Mouse (Mus musculus): ENCODE results near the gene Gm47969. TPM values are rescaled to one million over a fixed set of nuclear protein-coding genes. Genes with fewer than 3 reads are reported as not detected.

Gm47969 gene
- total RNA-seq, 1 experiment from 2014 or later = not detected

DNA sequence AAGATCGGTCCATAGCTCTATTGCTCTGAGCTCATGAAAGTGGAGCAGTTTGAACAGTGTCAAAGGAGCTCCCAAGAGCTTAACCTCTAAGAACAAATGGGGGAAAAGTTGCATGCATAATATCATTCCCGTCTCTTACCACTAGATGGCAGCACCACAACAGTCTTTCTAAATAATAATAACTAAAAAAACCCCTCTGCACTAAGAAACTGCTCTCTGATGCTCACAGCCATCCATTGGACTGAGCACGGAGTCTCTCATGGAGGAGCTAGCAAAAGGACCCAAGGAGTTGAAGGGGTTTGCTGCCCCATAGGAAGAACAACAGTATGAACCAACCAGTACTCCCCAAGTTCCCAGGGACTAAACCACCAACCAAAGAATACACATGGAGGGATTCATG lies 20.1 kb downstream of the Gm47969 start:
- peak; percentile 21 to 69; a peak in 2 of 4 replicates for ATAC-seq (replicated peaks in 1 of 2; ENCODE audit: insufficient read depth in 1 of 2, low FRiP score in 2 of 2, low TSS enrichment in 1 of 2, low read depth in 1 of 2, poor library complexity in 2 of 2, severe bottlenecking in 2 of 2)

GRCm38 (mm10) chr1:83066577-83066976 lies 21.8 kb downstream of the Gm47969 start:
- ATAC-seq (replicated peaks in 1 of 2; ENCODE audit: insufficient read depth in 1 of 2, low FRiP score in 2 of 2, low TSS enrichment in 1 of 2, low read depth in 1 of 2, poor library complexity in 2 of 2, severe bottlenecking in 2 of 2) = no peak

DNA sequence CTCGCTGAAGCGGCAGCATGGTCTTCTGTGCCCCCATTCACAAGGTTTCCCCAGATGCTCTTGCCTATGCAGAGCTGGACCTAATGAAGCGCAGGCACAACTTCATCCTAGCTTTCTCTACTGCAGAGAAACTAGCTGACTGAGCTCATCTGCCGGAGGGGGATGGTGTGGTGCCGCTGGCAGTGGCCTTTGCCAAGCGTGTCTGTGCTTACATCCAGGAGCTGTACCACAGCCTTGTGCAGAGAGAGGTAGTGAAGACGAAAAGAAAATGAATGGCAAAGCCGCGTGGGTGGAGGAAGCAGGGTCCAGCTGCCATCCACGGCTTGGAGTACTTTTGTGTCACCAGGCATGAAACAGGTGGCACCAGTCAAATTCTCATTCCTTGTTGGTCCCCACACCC lies 22.5 kb downstream of the Gm47969 start:
- ATAC-seq (replicated peaks in 1 of 2; ENCODE audit: insufficient read depth in 1 of 2, low FRiP score in 2 of 2, low TSS enrichment in 1 of 2, low read depth in 1 of 2, poor library complexity in 2 of 2, severe bottlenecking in 2 of 2) = no peak

DNA sequence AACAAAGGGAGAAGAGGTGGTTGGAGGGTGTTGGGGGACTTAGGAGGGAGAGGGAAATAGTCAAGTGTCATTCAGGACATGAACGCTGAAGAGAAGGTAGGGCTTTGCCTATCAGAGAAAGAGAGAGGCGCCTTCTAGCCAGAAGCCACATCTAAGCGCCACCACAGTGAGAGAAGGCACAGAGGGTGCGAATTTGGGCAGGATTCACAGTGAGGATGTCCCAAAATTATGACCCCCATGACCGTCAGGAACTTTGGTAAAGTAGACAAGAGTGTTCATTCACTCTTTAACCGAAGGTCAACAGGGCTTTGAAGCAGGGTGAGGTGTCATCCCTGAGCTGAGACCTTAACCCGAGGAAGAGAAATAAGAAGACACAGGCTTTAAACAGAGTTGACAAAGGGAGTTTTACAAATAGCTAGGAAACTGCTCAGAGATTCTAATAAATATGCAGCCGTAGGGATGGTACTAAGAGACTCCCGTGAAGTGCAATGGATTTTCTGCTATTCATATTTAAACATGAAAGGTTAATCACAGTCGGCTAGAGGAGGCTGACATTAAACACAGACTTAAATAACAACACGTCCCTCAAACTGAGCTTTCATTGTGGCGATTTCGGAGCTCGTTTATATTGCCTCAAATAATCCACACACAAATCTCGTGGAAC lies 30.9 kb downstream of the Gm47969 start:
- no peak; a peak in 1 of 4 replicates for ATAC-seq (replicated peaks in 1 of 2; ENCODE audit: insufficient read depth in 1 of 2, low FRiP score in 2 of 2, low TSS enrichment in 1 of 2, low read depth in 1 of 2, poor library complexity in 2 of 2, severe bottlenecking in 2 of 2)

DNA sequence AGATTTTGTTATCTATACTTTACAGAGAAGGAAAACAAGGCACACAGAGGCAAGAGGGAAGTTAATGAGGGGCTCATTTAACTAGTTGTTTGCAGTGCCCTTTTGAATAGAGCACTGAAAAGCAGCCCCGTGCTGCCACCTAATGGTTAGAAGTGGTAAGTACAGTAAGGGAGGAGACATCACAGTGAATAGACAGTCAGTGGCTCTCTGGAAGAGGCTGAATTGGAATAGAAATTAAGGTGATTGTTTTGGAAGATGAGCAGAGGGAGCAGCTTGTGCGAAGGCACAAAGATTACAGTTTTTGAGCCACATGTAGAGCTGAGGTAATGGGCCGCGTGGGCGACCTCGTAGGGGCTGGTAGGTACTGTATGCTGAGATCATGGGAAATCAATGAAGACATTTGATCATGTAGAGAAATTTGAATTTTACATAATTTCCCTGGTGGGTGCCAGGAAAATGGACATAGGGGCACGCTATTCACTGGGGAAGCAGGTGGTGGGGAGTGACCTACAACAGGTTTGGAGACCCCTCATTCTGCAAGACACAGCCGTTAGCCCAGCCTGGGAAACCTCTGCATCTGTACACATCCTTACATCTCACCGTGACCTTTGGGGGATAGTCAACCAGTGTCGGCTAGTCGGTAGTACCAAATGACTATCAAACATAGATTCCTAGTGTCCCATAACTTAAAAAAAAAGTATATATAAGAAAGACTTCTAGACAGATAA lies 31.6 kb downstream of the Gm47969 start:
- ATAC-seq (replicated peaks in 1 of 2; ENCODE audit: insufficient read depth in 1 of 2, low FRiP score in 2 of 2, low TSS enrichment in 1 of 2, low read depth in 1 of 2, poor library complexity in 2 of 2, severe bottlenecking in 2 of 2) = peak; percentile 90 to 98

- peak; percentile 24 to 65; a peak in 2 of 4 replicates for ATAC-seq (replicated peaks in 1 of 2; ENCODE audit: insufficient read depth in 1 of 2, low FRiP score in 2 of 2, low TSS enrichment in 1 of 2, low read depth in 1 of 2, poor library complexity in 2 of 2, severe bottlenecking in 2 of 2)
These were observed 32.3 kb downstream of the Gm47969 start for GRCm38 (mm10) chr1:83077016-83077415.

DNA sequence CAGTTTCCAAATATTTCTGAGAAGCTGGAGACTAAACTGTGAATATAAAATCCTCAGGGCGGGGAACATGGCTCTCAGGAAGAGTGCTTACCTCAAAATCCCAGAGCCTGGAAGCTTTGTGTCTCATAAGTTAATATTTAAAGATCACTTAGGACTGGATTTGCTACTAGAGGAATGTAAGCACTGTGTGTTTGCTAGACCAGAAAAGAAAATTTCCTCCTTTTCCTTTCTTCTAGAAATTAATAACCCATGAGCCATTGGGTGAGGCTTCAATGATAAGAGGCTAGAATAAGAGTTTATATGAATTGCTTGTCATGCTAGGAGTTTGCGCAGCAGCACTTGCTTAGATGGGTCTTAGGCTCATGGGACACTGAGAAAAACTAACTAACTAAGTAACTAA lies 40.1 kb downstream of the Gm47969 start:
- ATAC-seq (replicated peaks in 1 of 2; ENCODE audit: insufficient read depth in 1 of 2, low FRiP score in 2 of 2, low TSS enrichment in 1 of 2, low read depth in 1 of 2, poor library complexity in 2 of 2, severe bottlenecking in 2 of 2) = no peak

DNA sequence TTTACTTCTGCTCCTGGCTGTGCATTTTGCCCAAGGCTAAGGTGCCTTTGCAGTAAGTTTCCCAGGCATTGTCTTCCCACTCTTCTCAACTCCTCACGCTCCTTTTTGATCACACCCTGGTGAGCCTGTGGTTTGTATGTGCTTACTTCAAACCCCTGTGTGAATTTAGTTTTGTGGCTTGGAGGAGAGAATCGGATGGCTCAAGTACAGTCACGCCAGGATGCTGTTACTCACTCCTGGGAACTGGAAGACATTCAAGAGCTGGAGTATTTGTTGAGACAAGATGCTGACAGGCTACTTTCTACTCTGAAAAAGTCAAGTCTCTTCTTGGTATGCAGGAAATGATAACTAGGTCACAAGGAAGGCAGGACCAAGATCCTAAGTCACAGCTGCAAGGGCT lies 46.5 kb downstream of the Gm47969 start:
- no peak for ATAC-seq (replicated peaks in 1 of 2; ENCODE audit: insufficient read depth in 1 of 2, low FRiP score in 2 of 2, low TSS enrichment in 1 of 2, low read depth in 1 of 2, poor library complexity in 2 of 2, severe bottlenecking in 2 of 2)

Other genes starting within 250 kb of the Gm47969 start
- 36.5 and 37.6 TPM in 2 replicates for gene Agfg1, start 205.4 kb upstream of the Gm47969 start, total RNA-seq (2017)
- gene A030005L19Rik, start 131.6 kb upstream of the Gm47969 start, total RNA-seq (2017) = not detected in 2 replicates
- not detected in 2 replicates for gene A030014E15Rik, start 120.0 kb upstream of the Gm47969 start, total RNA-seq (2017)
- not detected in 2 replicates for gene Gm6217, start 113.5 kb upstream of the Gm47969 start, total RNA-seq (2017)
- gene A030003K21Rik, start 101.5 kb upstream of the Gm47969 start, total RNA-seq (2017) = not detected in 2 replicates
- not detected in 2 replicates for gene Gm7544, start 88.9 kb upstream of the Gm47969 start, total RNA-seq (2017)
- not detected in 2 replicates for gene Gm47955, start 84.6 kb upstream of the Gm47969 start, total RNA-seq (2017)
- gene Gm47959, start 44.4 kb upstream of the Gm47969 start, total RNA-seq (2017) = not detected in 2 replicates
- 0.38 and 0.79 TPM in 2 replicates for gene Slc19a3, start 6.5 kb upstream of the Gm47969 start, total RNA-seq (2017)
- gene Krtap28-10, start 2.5 kb upstream of the Gm47969 start, total RNA-seq (2017) = not detected in 2 replicates
- not detected in 2 replicates for gene A030005K14Rik, start 14.4 kb downstream of the Gm47969 start, total RNA-seq (2017)
- not detected in 2 replicates for gene Krtap28-13, start 16.0 kb downstream of the Gm47969 start, total RNA-seq (2017)
- gene Ccl20, start 71.8 kb downstream of the Gm47969 start, total RNA-seq (2017) = not detected in 2 replicates
- not detected in 2 replicates for gene Daw1, start 114.8 kb downstream of the Gm47969 start, total RNA-seq (2017)